Comparison of ENCODE assay signal across 8 mouse cellular contexts in the genomic region with DNA sequence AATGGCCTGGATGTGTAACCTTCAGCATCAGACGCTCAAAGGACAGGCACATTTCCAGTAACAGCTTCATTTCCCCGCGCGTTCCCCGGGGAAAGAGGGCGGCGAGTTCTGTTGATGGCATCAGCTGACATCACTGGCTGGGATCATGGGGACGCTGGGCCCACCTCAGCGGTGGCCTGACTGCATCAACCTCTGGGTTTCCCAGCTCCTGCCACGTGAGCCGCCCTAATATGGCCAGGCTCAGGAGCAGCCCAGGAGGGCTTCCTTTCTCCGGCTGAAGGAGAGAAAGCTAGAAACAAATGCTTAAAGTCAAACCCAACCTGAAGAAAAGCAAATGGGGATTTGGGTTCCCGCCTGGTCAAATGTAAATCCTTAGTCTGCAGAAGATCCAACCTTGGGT. TPM values are rescaled to one million over a fixed set of nuclear protein-coding genes. Genes with fewer than 3 reads are reported as not detected.
A peak's percentile ranks its signal among the peaks of the same experiment; 100 is the strongest.
DNase-seq lines count a peak whose midpoint lies in the region; ATAC-seq and TF ChIP-seq lines count a peak whose summit lies in the region.

No protein-coding gene starts in this region.

- H3K9ac ChIP-seq in hindbrain, embryonic 15.5 days = peak overlapping the region; percentile 63
- peak overlapping the region; percentile 70; the same call in 1 of the 2 replicates for H3K9ac ChIP-seq in limb, embryonic 14.5 days (ENCODE audit: low read depth, low read length, severe bottlenecking)

- 2% methylated on average over 13 of the region's 13 CpGs for WGBS in hindbrain, embryonic 15.5 days
- WGBS in limb, embryonic 14.5 days = 3% methylated on average over 13 of the region's 13 CpGs

- H3K27me3 ChIP-seq in hindbrain, embryonic 15.5 days = no peaks in the 10 kb centered on the region
- H3K27me3 ChIP-seq in limb, embryonic 14.5 days (ENCODE audit: control insufficient read depth, insufficient read depth, low read length) = no peaks in the 10 kb centered on the region

- ATAC-seq in hindbrain, embryonic 15.5 days (ENCODE audit: low FRiP score, low read depth) = peak; percentile 86
- peak; percentile 64; the same call in 1 of the 2 replicates for ATAC-seq in limb, embryonic 14.5 days (ENCODE audit: low FRiP score, low read depth)

- H3K27ac ChIP-seq in hindbrain, embryonic 15.5 days (replicated peaks) = peak overlapping the region; percentile 84
- no peak overlapping the region for H3K27ac ChIP-seq in limb, embryonic 14.5 days (replicated peaks; ENCODE audit: low read depth, low read length)

- H3K9me3 ChIP-seq in hindbrain, embryonic 15.5 days = no peaks in the 10 kb centered on the region
- no peaks in the 10 kb centered on the region for H3K9me3 ChIP-seq in limb, embryonic 14.5 days (ENCODE audit: control insufficient read depth, low read length)

- peak overlapping the region; percentile 95 for H3K4me2 ChIP-seq in hindbrain, embryonic 15.5 days
- peak overlapping the region; percentile 86 for H3K4me2 ChIP-seq in limb, embryonic 14.5 days (replicated peaks; ENCODE audit: low read depth, low read length, severe bottlenecking)

- no peaks in the 10 kb centered on the region for H3K36me3 ChIP-seq in hindbrain, embryonic 15.5 days
- no peaks in the 10 kb centered on the region for H3K36me3 ChIP-seq in limb, embryonic 14.5 days (ENCODE audit: control insufficient read depth, insufficient read depth, low read length)

- DNase-seq in layer of hippocampus, adult 11-12 months (ENCODE audit: low spot score) = peak; percentile 21
- no peak for DNase-seq in layer of hippocampus, adult 9-10 months (ENCODE audit: low spot score)
- peak; percentile 78 for DNase-seq in cerebellum, postnatal 10 days
- DNase-seq in frontal cortex, postnatal 25 days (ENCODE audit: low spot score in 2 of 2) = peak; percentile 3 to 12
- peak; percentile 32 for DNase-seq in limb, embryonic 14.5 days (ENCODE audit: low spot score)
- peak; percentile 69 for DNase-seq in retina, embryonic 14.5 days (ENCODE audit: low spot score)
- no peak for DNase-seq in urinary bladder, postnatal 4 days (ENCODE audit: low spot score in 2 of 2)

- H3K4me3 ChIP-seq in hindbrain, embryonic 15.5 days = peak overlapping the region; percentile 57
- peak overlapping the region; percentile 67 for H3K4me3 ChIP-seq in limb, embryonic 14.5 days (replicated peaks; ENCODE audit: low read length)

- no peak for TF ChIP-seq POLR2A in limb, embryonic 14.5 days (IDR thresholded peaks at IDR 0.05; ENCODE audit: borderline replicate concordance, extremely low read depth, insufficient read depth, insufficient read length)

- peaks cover 29% of the 10 kb centered on the region for H3K4me1 ChIP-seq in hindbrain, embryonic 15.5 days (replicated peaks)
- peaks cover 8% of the 10 kb centered on the region for H3K4me1 ChIP-seq in limb, embryonic 14.5 days (ENCODE audit: control insufficient read depth, insufficient read depth, low read length)

RNA-seq across cellular contexts. Expression of a gene that starts 0.5 kb away (rescaled TPM):
- 46.6 and 48.0 TPM in 2 replicates for polyA plus RNA-seq in hindbrain, embryonic 15.5 days (2015; fragmentation: Nextera tagmentation; extraction: Ambion mirVana)
- polyA plus RNA-seq in limb, embryonic 14.5 days (2012; rRNA removed) = 25.4 and 41.0 TPM in 2 replicates
- polyA plus RNA-seq in limb, embryonic 14.5 days (2014; fragmentation: Nextera tagmentation; extraction: Ambion mirVana) = 41.0 and 42.2 TPM in 2 replicates

Comparison
In these comparisons a context has a peak if more than half of its experiments do, and no peak if none do; other contexts are left out.
1. DNase-seq: peak in layer of hippocampus, adult 11-12 months (single experiment), cerebellum, postnatal 10 days (2 of 2), frontal cortex, postnatal 25 days (2 of 2), limb, embryonic 14.5 days (single experiment) and retina, embryonic 14.5 days (single experiment); none in layer of hippocampus, adult 9-10 months (single experiment) and urinary bladder, postnatal 4 days (0 of 2).